Mouse (Mus musculus): ENCODE data around the gene Ptpn6.

GRCm38 (mm10) chr6:124728621-124729020 lies 9.9 kb downstream of the Ptpn6 start:
- TF ChIP-seq CTCF (IDR thresholded peaks at IDR 0.05; ENCODE audit: low read depth), result no peak
- TF ChIP-seq EP300 (IDR thresholded peaks at IDR 0.05; ENCODE audit: low read depth), result no peak

All from liver, embryonic 14.5 days (tissue).